21 mouse cellular contexts compared by ENCODE assay signal in the genomic region with DNA sequence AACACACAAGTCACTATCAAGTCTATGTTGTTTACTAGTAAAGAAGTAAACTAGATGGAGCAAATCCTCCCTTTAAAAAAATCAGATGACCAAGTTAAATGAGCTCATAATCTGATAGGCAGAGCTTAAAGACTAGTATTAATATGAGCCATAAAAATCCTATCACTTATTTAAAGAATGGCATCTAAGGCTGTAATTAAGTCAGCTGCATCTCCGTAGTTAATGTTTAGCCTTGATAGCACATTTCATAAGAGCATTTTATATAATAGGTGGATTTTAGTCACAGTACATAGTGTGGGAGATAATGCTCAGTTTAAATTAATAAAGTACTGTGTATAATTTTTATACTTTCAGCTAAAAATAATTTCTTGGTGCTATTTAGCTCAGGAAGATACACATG.
A peak's percentile ranks its signal among the peaks of the same experiment; 100 is the strongest.
DNase-seq lines count a peak whose midpoint lies in the region; ATAC-seq and TF ChIP-seq lines count a peak whose summit lies in the region.
"Had no signal": no experiment of that assay in that cellular context is flagged by ENCODE, and none has a peak within 500 bp of the region (broad histone marks: within the 10 kb centered on the region; RNA-seq: fewer than 3 reads in every experiment).

No protein-coding gene starts in this region.

- TF ChIP-seq CTCF in intestine, postnatal 0 days (IDR thresholded peaks at IDR 0.05; ENCODE audit: low read depth), result no peak

- H3K4me1 ChIP-seq in intestine, embryonic 15.5 days (replicated peaks), result no peaks in the 10 kb centered on the region
- no peaks in the 10 kb centered on the region for H3K4me1 ChIP-seq in intestine, embryonic 16.5 days (ENCODE audit: control insufficient read depth, insufficient read depth, low read length)
- H3K4me1 ChIP-seq in intestine, postnatal 0 days (replicated peaks; ENCODE audit: control insufficient read depth, insufficient read depth, low read length), result no peaks in the 10 kb centered on the region

- no peak overlapping the region for H3K27ac ChIP-seq in intestine, embryonic 15.5 days
- H3K27ac ChIP-seq in intestine, embryonic 16.5 days (ENCODE audit: low read length), result no peak overlapping the region
- H3K27ac ChIP-seq in intestine, postnatal 0 days (ENCODE audit: low read depth, low read length), result no peak overlapping the region

- no peaks in the 10 kb centered on the region for H3K9me3 ChIP-seq in intestine, embryonic 15.5 days
- H3K9me3 ChIP-seq in intestine, embryonic 16.5 days (ENCODE audit: control insufficient read depth, low read length), result no peaks in the 10 kb centered on the region
- no peaks in the 10 kb centered on the region for H3K9me3 ChIP-seq in intestine, postnatal 0 days (ENCODE audit: control insufficient read depth)
- H3K9me3 ChIP-seq: G1E had no signal

- no peak overlapping the region for H3K4me3 ChIP-seq in intestine, embryonic 15.5 days (replicated peaks)
- H3K4me3 ChIP-seq in intestine, embryonic 16.5 days (ENCODE audit: low read length), result no peak overlapping the region
- H3K4me3 ChIP-seq in intestine, postnatal 0 days (ENCODE audit: low read depth, low read length), result no peak overlapping the region

- no peaks in the 10 kb centered on the region for H3K27me3 ChIP-seq in intestine, embryonic 15.5 days (replicated peaks)
- no peaks in the 10 kb centered on the region for H3K27me3 ChIP-seq in intestine, embryonic 16.5 days (replicated peaks; ENCODE audit: control insufficient read depth, insufficient read depth, low read length)
- no peaks in the 10 kb centered on the region for H3K27me3 ChIP-seq in intestine, postnatal 0 days (replicated peaks; ENCODE audit: control insufficient read depth, insufficient read depth, low read length)
- H3K27me3 ChIP-seq: CH12.LX, Patski had no signal

- ATAC-seq in intestine, embryonic 15.5 days, result peak; percentile 75
- peak; percentile 89 for ATAC-seq in intestine, embryonic 16.5 days
- ATAC-seq in intestine, postnatal 0 days, result peak; percentile 85
- ATAC-seq: activated CD4-positive, CD25-positive, alpha-beta regulatory T cell, adult 4 months; CD4-positive, CD25-positive, alpha-beta regulatory T cell, adult 4 months; Patski had no signal

- H3K9ac ChIP-seq in intestine, embryonic 15.5 days, result no peak overlapping the region
- no peak overlapping the region for H3K9ac ChIP-seq in intestine, embryonic 16.5 days (ENCODE audit: low read depth, low read length)
- no peak overlapping the region for H3K9ac ChIP-seq in intestine, postnatal 0 days (ENCODE audit: low read depth, low read length)

- no peak overlapping the region for H3K4me2 ChIP-seq in intestine, embryonic 15.5 days (replicated peaks)
- no peak overlapping the region for H3K4me2 ChIP-seq in intestine, embryonic 16.5 days (ENCODE audit: low read depth, low read length)
- H3K4me2 ChIP-seq in intestine, postnatal 0 days (replicated peaks; ENCODE audit: low read depth), result no peak overlapping the region

- H3K36me3 ChIP-seq in intestine, embryonic 15.5 days, result no peaks in the 10 kb centered on the region
- no peaks in the 10 kb centered on the region for H3K36me3 ChIP-seq in intestine, embryonic 16.5 days (ENCODE audit: control insufficient read depth, insufficient read depth, low read length)
- H3K36me3 ChIP-seq in intestine, postnatal 0 days (ENCODE audit: control insufficient read depth, insufficient read depth), result no peaks in the 10 kb centered on the region
- H3K36me3 ChIP-seq: G1E had no signal

- DNase-seq in retina, embryonic 14.5 days (ENCODE audit: low spot score), result no peak
- no peak for DNase-seq in frontal cortex, adult 2 months (ENCODE audit: extremely low spot score in 1 of 2, low spot score in 1 of 2)
- no peak for DNase-seq in layer of hippocampus, adult 9-10 months (ENCODE audit: low spot score)
- DNase-seq: adrenal gland, adult 2 months; adrenal gland, adult 8-10 months; adrenal gland, postnatal 10 days; adrenal gland, postnatal 14 days; adrenal gland, postnatal 25 days; adrenal gland, postnatal 36 days; B cell, adult 2 months; cerebellum, adult 11 months; cerebellum, adult 11-12 months; cerebellum, adult 18-20 months had no signal

- WGBS in intestine, embryonic 15.5 days, result 75% methylated on average over 1 of the region's 1 CpGs
- 60% methylated on average over 1 of the region's 1 CpGs for WGBS in intestine, embryonic 16.5 days
- 40% methylated on average over 1 of the region's 1 CpGs for WGBS in intestine, postnatal 0 days
